Mouse (Mus musculus) activated CD4-positive, CD25-positive, alpha-beta regulatory T cell, adult 4 months (primary cell): Measurements from ENCODE around the gene AI837181. TPM values are rescaled to one million over a fixed set of nuclear protein-coding genes. Genes with fewer than 3 reads are reported as not detected.

Experiments
- ATAC-seq: one replicate; pipeline ENCODE4 v1.8.0; 2017
- polyA plus RNA-seq, 2 experiments: library from polyadenylated mRNA; unstranded; fragments of 100-300 nt; shearing (Covaris generic); gene quantifications; one replicate each; pipeline ENCODE4 v1.2.1; 2017

AI837181 gene
- polyA plus RNA-seq, 2 experiments from 2014 or later = 17.6 to 18.6 TPM

GRCm38 (mm10) chr19:5474281-5475068, 49.5 kb downstream of the AI837181 start:
- ATAC-seq = no peak

- ATAC-seq = no peak
Measured at GRCm38 (mm10) chr19:5475069-5475714, 50.2 kb downstream of the AI837181 start.

Other genes starting within 250 kb of the AI837181 start
- 10 to 100 TPM; 15.7 to 16.3 TPM for gene Pacs1, start 152.0 kb upstream of the AI837181 start, polyA plus RNA-seq
- gene Sf3b2, start 129.7 kb upstream of the AI837181 start, polyA plus RNA-seq = 100 to 1,000 TPM; 299 to 359 TPM
- gene Gal3st3, start 126.8 kb upstream of the AI837181 start, polyA plus RNA-seq = under 1 TPM in 1 of 2 experiments, not detected in 1; 0.13 TPM
- not detected for gene Catsper1, start 89.4 kb upstream of the AI837181 start, polyA plus RNA-seq
- gene Cst6, start 75.6 kb upstream of the AI837181 start, polyA plus RNA-seq = 1 to 10 TPM; 7.8 to 7.9 TPM
- 10 to 100 TPM; 43.7 to 51.9 TPM for gene Eif1ad, start 58.4 kb upstream of the AI837181 start, polyA plus RNA-seq
- gene Banf1, start 58.0 kb upstream of the AI837181 start, polyA plus RNA-seq = 100 to 1,000 TPM; 291 to 328 TPM
- gene Sart1, start 36.4 kb upstream of the AI837181 start, polyA plus RNA-seq = 10 to 100 TPM; 16.7 to 34.3 TPM
- gene Tsga10ip, start 22.6 kb upstream of the AI837181 start, polyA plus RNA-seq = not detected
- 10 to 100 TPM; 50.3 to 53.6 TPM for gene Drap1, start 165 bp upstream of the AI837181 start, polyA plus RNA-seq
- not detected for gene Fosl1, start 22.4 kb downstream of the AI837181 start, polyA plus RNA-seq
- gene Ccdc85b, start 32.8 kb downstream of the AI837181 start, polyA plus RNA-seq = 1 to 10 TPM; 1.1 to 1.2 TPM
- gene Fibp, start 35.5 kb downstream of the AI837181 start, polyA plus RNA-seq = 10 to 100 TPM; 65.0 to 84.0 TPM
- gene Ctsw, start 43.4 kb downstream of the AI837181 start, polyA plus RNA-seq = 100 to 1,000 TPM; 175 to 215 TPM
- gene Efemp2, start 48.8 kb downstream of the AI837181 start, polyA plus RNA-seq = 1 to 10 TPM; 1.5 to 1.9 TPM
- gene Mus81, start 63.3 kb downstream of the AI837181 start, polyA plus RNA-seq = 10 to 100 TPM; 34.3 to 39.7 TPM
- 1,000 to 10,000 TPM; 2,749 to 2,812 TPM for gene Cfl1, start 65.3 kb downstream of the AI837181 start, polyA plus RNA-seq
- under 1 TPM; 0.33 to 0.51 TPM for gene 1700020D05Rik, start 78.6 kb downstream of the AI837181 start, polyA plus RNA-seq
- 10 to 100 TPM; 16.3 to 18.4 TPM for gene Snx32, start 85.4 kb downstream of the AI837181 start, polyA plus RNA-seq
- not detected for gene Ovol1, start 135.5 kb downstream of the AI837181 start, polyA plus RNA-seq
- gene Ap5b1, start 142.9 kb downstream of the AI837181 start, polyA plus RNA-seq = 1 to 10 TPM; 5.1 to 8.6 TPM
- gene Rnaseh2c, start 176.7 kb downstream of the AI837181 start, polyA plus RNA-seq = 10 to 100 TPM; 65.1 to 70.2 TPM
- gene Kat5, start 185.1 kb downstream of the AI837181 start, polyA plus RNA-seq = 10 to 100 TPM; 21.9 to 37.3 TPM
- 100 to 1,000 TPM in 1 of 2 experiments, 10 to 100 TPM in 1; 96.1 to 107 TPM for gene Rela, start 212.3 kb downstream of the AI837181 start, polyA plus RNA-seq
- gene Sipa1, start 238.6 kb downstream of the AI837181 start, polyA plus RNA-seq = 10 to 100 TPM; 22.3 to 22.4 TPM